Mouse (Mus musculus) CH12.LX (cell line): Measurements from ENCODE around the gene Kcnj10. TPM values are rescaled to one million over a fixed set of nuclear protein-coding genes. Genes with fewer than 3 reads are reported as not detected.

Experiments used
- DNase-seq: peaks from one replicate; pipeline ENCODE4 v3.0.0-alpha.2; 2013; ENCODE audit errors: extremely low read depth
- H3K27ac ChIP-seq: 2 replicates; pipeline ENCODE4 v1.5.1; 2012; ENCODE audit warnings: low read depth, mild to moderate bottlenecking, control low read depth, moderate library complexity; ENCODE audit not compliant: insufficient read depth
- H3K27me3 ChIP-seq: replicated peaks from 2 replicates; pipeline ENCODE3; 2012; ENCODE audit warnings: inconsistent platforms
- H3K36me3 ChIP-seq, 2 experiments: replicated peaks in 1 of 2; 2 replicates each; pipeline versions ENCODE3 to v1.6.1; 2012; ENCODE audit warnings: inconsistent platforms in 1 of 2, low read length in 1 of 2, mild to moderate bottlenecking in 1 of 2, mixed read lengths in 1 of 2, moderate library complexity in 1 of 2; ENCODE audit not compliant: control insufficient read depth in 1 of 2, insufficient read depth in 1 of 2
- H3K4me1 ChIP-seq, 2 experiments: 2 replicates each; pipeline ENCODE4 v1.6.1; 2012; ENCODE audit warnings: inconsistent platforms in 1 of 2, moderate library complexity in 1 of 2; ENCODE audit not compliant: insufficient read depth in 2 of 2, control insufficient read depth in 1 of 2
- H3K4me2 ChIP-seq: 2 replicates; pipeline ENCODE4 v1.6.1; 2012; ENCODE audit warnings: low read depth, mild to moderate bottlenecking, control low read depth; ENCODE audit not compliant: poor library complexity, insufficient read depth, severe bottlenecking
- H3K4me3 ChIP-seq, 3 experiments: fragments of 150-350 bp in 1 of 3; sonication (generic) in 1 of 3; replicated peaks in 1 of 3; 2 replicates each; pipeline versions ENCODE3 to v1.5.1; 2011 to 2012; ENCODE audit warnings: low read depth in 2 of 3, low read length in 2 of 3, mild to moderate bottlenecking in 2 of 3, moderate library complexity in 2 of 3, control low read depth in 1 of 3, improper control_type of control experiment in 1 of 3, inconsistent platforms in 1 of 3, mixed read lengths in 1 of 3; ENCODE audit not compliant: poor library complexity in 1 of 3
- H3K79me2 ChIP-seq: replicated peaks from 2 replicates; pipeline ENCODE4 v1.6.1; 2012; ENCODE audit warnings: mild to moderate bottlenecking, moderate library complexity; ENCODE audit not compliant: control insufficient read depth, poor library complexity, insufficient read depth, severe bottlenecking; ENCODE audit errors: extremely low read depth
- H3K9ac ChIP-seq: 2 replicates; pipeline ENCODE4 v1.6.1; 2012; ENCODE audit warnings: low read depth, mild to moderate bottlenecking, control low read depth, moderate library complexity; ENCODE audit not compliant: insufficient read depth
- H3K9me3 ChIP-seq: replicated peaks from 2 replicates; pipeline ENCODE3; 2012; ENCODE audit warnings: low read length, inconsistent platforms, mixed read lengths
- BHLHE40 ChIP-seq: IDR thresholded peaks from 2 replicates; pipeline ENCODE4 v1.6.1; 2011; ENCODE audit warnings: mild to moderate bottlenecking, low read depth, low read length, improper control_type of control experiment
- CHD1 ChIP-seq: IDR thresholded peaks from 2 replicates; pipeline ENCODE4 v1.6.1; 2012; ENCODE audit warnings: low read depth, low read length, improper control_type of control experiment, inconsistent platforms
- CHD2 ChIP-seq: IDR thresholded peaks from 2 replicates; pipeline ENCODE4 v1.6.1; 2011; ENCODE audit warnings: low read length, improper control_type of control experiment
- CTCF ChIP-seq, 2 experiments: IDR thresholded peaks in 1 of 2; conservative IDR thresholded peaks in 1 of 2; 2 replicates each; pipeline ENCODE4 v1.5.1; 2011 to 2012; ENCODE audit warnings: low read depth in 2 of 2, low read length in 2 of 2, improper control_type of control experiment in 1 of 2, inconsistent platforms in 1 of 2, mild to moderate bottlenecking in 1 of 2, moderate library complexity in 1 of 2
- ELF1 ChIP-seq: IDR thresholded peaks from 2 replicates; pipeline ENCODE4 v1.6.1; 2014; ENCODE audit warnings: low read depth, mild to moderate bottlenecking, inconsistent platforms, low read length, improper control_type of control experiment
- ETS1 ChIP-seq: conservative IDR thresholded peaks from 2 replicates; pipeline ENCODE4 v1.6.1; 2012; ENCODE audit warnings: low read depth, mild to moderate bottlenecking, inconsistent platforms, low read length, improper control_type of control experiment, moderate library complexity
- GABPA ChIP-seq: IDR thresholded peaks from 2 replicates; pipeline ENCODE4 v1.6.1; 2012; ENCODE audit warnings: low read depth, low read length, improper control_type of control experiment, inconsistent platforms; ENCODE audit not compliant: insufficient replicate concordance
- IRF4 ChIP-seq: IDR thresholded peaks from 2 replicates; pipeline ENCODE4 v1.6.1; 2014; ENCODE audit warnings: low read depth, mild to moderate bottlenecking, inconsistent platforms, low read length, improper control_type of control experiment
- JUND ChIP-seq: conservative IDR thresholded peaks from 2 replicates; pipeline ENCODE4 v1.6.1; 2011; ENCODE audit warnings: low read depth, low read length, improper control_type of control experiment
- MAX ChIP-seq: IDR thresholded peaks from 2 replicates; pipeline ENCODE4 v1.6.1; 2011; ENCODE audit warnings: low read length, improper control_type of control experiment
- MYC ChIP-seq: IDR thresholded peaks from 2 replicates; pipeline ENCODE4 v1.6.1; 2011; ENCODE audit warnings: low read depth, mild to moderate bottlenecking, improper control_type of control experiment, low read length
- PAX5 ChIP-seq: IDR thresholded peaks from 2 replicates; pipeline ENCODE4 v1.6.1; 2012; ENCODE audit warnings: low read length, inconsistent platforms, mixed read lengths
- POLR2A ChIP-seq: IDR thresholded peaks from 2 replicates; pipeline ENCODE4 v1.6.1; 2011; ENCODE audit warnings: low read depth, mild to moderate bottlenecking, improper control_type of control experiment, low read length
- RCOR1 ChIP-seq: conservative IDR thresholded peaks from 2 replicates; pipeline ENCODE4 v1.6.1; 2012; ENCODE audit warnings: low read depth, mild to moderate bottlenecking, inconsistent platforms, low read length, improper control_type of control experiment
- SIN3A ChIP-seq: IDR thresholded peaks from 2 replicates; pipeline ENCODE4 v1.6.1; 2012; ENCODE audit warnings: low read length, improper control_type of control experiment, inconsistent platforms
- TCF12 ChIP-seq: IDR thresholded peaks from 2 replicates; pipeline ENCODE4 v1.6.1; 2014; ENCODE audit warnings: low read depth, mild to moderate bottlenecking, inconsistent platforms, low read length, improper control_type of control experiment
- USF1 ChIP-seq: IDR thresholded peaks from 2 replicates; pipeline ENCODE4 v1.6.1; 2014; ENCODE audit warnings: low read depth, mild to moderate bottlenecking, inconsistent platforms, low read length, improper control_type of control experiment
- USF2 ChIP-seq: conservative IDR thresholded peaks from 2 replicates; pipeline ENCODE4 v1.6.1; 2011; ENCODE audit warnings: low read depth, low read length, improper control_type of control experiment
- ZC3H11A ChIP-seq: IDR thresholded peaks from 2 replicates; pipeline ENCODE4 v1.6.1; 2012; ENCODE audit warnings: low read depth, mild to moderate bottlenecking, inconsistent platforms, low read length, improper control_type of control experiment
- ZKSCAN1 ChIP-seq: IDR thresholded peaks from 2 replicates; pipeline ENCODE4 v1.6.1; 2012; ENCODE audit warnings: low read depth, inconsistent platforms, low read length, improper control_type of control experiment, borderline replicate concordance
- dilution Hi-C: fragments of 300-500 bp; cut with MboI; formaldehyde crosslinking; loops from 2 replicates; pipeline ENCODE4 v1.14.3; 2020; ENCODE audit warnings: low sequenced_read_pairs; ENCODE audit not compliant: extremely low pct_unique_long_range_greater_than_20kb, extremely low pct_ligation_motif_present
- in situ Hi-C: fragments of 300-500 bp; cut with MboI; formaldehyde crosslinking; loops from 3 replicates; pipeline ENCODE4 v1.14.3; 2019; ENCODE audit warnings: low sequenced_read_pairs, low pct_ligation_motif_present, low pct_unique_long_range_greater_than_20kb, mixed read lengths
- polyA plus RNA-seq: library from polyadenylated mRNA; unstranded; fragments of >175 nt; gene quantifications from 2 replicates; pipeline ENCODE4 v1.2.1, GENCODE M21; 2012; ENCODE audit warnings: low read depth; ENCODE audit not compliant: insufficient read length
- total RNA-seq, 2 experiments: library from RNA; depleted of rRNA; stranded (reverse); fragments of 300-350 nt in 1 of 2; fragments of >200 nt in 1 of 2; gene quantifications; 2 replicates each; pipeline ENCODE4 v1.2.3; 2012 to 2014

The Kcnj10 gene
- total and polyA plus RNA-seq, 3 experiments: 0.06 to 0.13 TPM; not detected in 1

DNA sequence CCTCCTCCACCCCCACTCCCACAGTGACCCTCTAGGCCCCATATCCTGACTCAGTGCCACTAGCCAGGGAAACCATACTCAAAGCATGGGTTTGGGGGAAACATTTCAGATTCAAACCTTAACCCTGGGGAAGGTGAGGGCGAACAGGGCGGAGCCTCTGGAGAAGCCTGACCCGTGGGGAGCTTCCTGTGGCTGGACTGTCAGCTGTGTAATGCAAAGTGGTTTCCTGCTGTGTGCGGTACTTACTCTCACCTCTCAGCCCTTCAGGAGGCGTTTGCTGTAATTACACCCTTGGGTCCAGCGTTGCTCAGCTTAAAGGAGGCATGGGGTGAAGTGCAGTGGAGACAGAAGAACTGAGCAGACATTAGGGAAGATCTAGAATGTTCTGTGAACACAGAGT is 77.2 kb downstream of the Kcnj10 start:
- Histone ChIP-seq H3K36me3 (no peaks in the 10 kb centered on the region), H3K27ac (no peak overlapping the region), H3K4me3 (no peak overlapping the region), H3K4me2 (0 out of 2 replicates have a peak overlapping the region, but pooled peaks have one; percentile 12), H3K9ac (no peak overlapping the region), H3K4me1 (peaks cover 2 to 24% of the 10 kb centered on the region in 2 experiments; a peak in 2 of 4 replicates), H3K9me3 (peaks cover 7% of the 10 kb centered on the region), H3K79me2 (no peaks in the 10 kb centered on the region), H3K27me3 (no peaks in the 10 kb centered on the region)
- peak; percentile 80 for TF ChIP-seq ETS1
- no peak for TF ChIP-seq USF1
- TF ChIP-seq CTCF (conservative IDR thresholded peaks at IDR 0.05 in 1 of 2, IDR thresholded peaks at IDR 0.05 in 1 of 2; ENCODE audit: low read depth in 2 of 2, low read length in 2 of 2): no peak
- TF ChIP-seq IRF4: no peak
- TF ChIP-seq MAX: no peak
- no peak for TF ChIP-seq JUND
- TF ChIP-seq SIN3A: peak; percentile 26; the same call in 1 of the 2 replicates
- peak; percentile 59 for TF ChIP-seq BHLHE40
- in situ Hi-C loops (loop anchor here (5.0 to 25.0 kb wide), 4 partner anchors 34 to 969 kb away; partner anchors contain the start of genes Fcrl6 and Igsf9), dilution Hi-C loops (no loop called here)
- peak; percentile 72 for DNase-seq

DNA sequence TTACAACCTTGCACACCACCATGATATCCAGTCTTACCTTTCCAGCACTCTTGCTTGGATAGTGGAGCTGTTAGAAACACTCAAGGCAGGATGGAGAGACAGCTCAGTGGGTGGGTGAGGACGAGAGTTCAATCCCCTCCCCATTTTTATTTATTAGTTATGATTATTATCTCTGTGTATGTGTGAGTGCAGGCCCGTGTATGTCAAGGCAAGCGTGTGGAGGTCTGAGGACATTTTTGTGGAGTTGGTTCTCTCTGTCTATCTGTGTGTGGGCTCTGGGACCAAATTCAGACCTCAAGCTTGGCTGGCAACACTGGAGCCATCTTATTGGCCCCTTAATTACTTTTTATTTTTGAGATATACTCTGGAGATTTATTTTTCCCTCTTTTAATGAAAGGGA is 77.6 kb downstream of the Kcnj10 start:
- DNase-seq: no peak
- Histone ChIP-seq H3K4me3 (no peak overlapping the region), H3K27me3 (no peaks in the 10 kb centered on the region), H3K36me3 (no peaks in the 10 kb centered on the region), H3K27ac (no peak overlapping the region), H3K9me3 (peaks cover 7% of the 10 kb centered on the region), H3K4me1 (peaks cover 2 to 24% of the 10 kb centered on the region in 2 experiments; a peak in 2 of 4 replicates), H3K79me2 (no peaks in the 10 kb centered on the region), H3K9ac (no peak overlapping the region), H3K4me2 (no peak overlapping the region)
- TF ChIP-seq PAX5: no peak
- TF ChIP-seq CTCF (conservative IDR thresholded peaks at IDR 0.05 in 1 of 2, IDR thresholded peaks at IDR 0.05 in 1 of 2; ENCODE audit: low read depth in 2 of 2, low read length in 2 of 2): no peak
- TF ChIP-seq TCF12: no peak
- no peak for TF ChIP-seq ZC3H11A
- no peak for TF ChIP-seq GABPA
- TF ChIP-seq USF2: no peak
- TF ChIP-seq CHD2: no peak
- TF ChIP-seq CHD1: no peak
- TF ChIP-seq MYC: no peak
- no peak for TF ChIP-seq BHLHE40
- TF ChIP-seq ETS1: no peak
- no peak for TF ChIP-seq ZKSCAN1
- TF ChIP-seq ELF1: no peak
- no peak for TF ChIP-seq JUND
- TF ChIP-seq RCOR1: no peak
- no peak for TF ChIP-seq POLR2A
- dilution Hi-C loops: no loop called here
- in situ Hi-C loops: loop anchor here (5.0 to 25.0 kb wide), 4 partner anchors 34 to 969 kb away; partner anchors contain the start of genes Fcrl6 and Igsf9
